Mouse (Mus musculus) cerebellum, postnatal 25 days (tissue): ENCODE data around the gene Zfp963.
A peak's percentile ranks its signal among the peaks of the same experiment; 100 is the strongest.
"Not testable (repeated sequence)": the region's sequence is repeated elsewhere in the genome, so short reads cannot be mapped to it uniquely, and the experiment has no call there.

Experiments
- DNase-seq, 2 experiments: peaks; one replicate each; pipeline ENCODE4 v3.0.0; 2021; ENCODE audit warnings: mixed read lengths in 2 of 2

Zfp963 gene

DNA sequence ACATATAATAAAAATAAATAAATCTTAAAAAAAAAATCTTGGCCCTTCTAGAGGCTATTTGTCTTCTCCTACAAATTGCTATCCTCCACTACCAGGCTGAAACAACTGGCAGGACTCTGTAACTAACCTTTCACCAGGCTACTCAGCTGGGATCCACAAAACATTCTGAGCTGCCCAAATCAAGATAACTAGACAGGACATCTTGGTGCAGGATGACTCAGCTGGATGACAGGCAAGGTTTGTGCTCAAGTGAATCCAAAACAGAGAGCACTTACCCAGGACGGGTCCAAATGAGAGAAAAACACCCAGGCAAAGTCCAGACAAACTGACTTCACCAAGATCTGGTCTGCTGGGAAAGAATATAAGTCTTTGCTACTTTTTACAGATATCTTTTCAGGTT is 14.3 kb downstream of the Zfp963 start:
- no peak for DNase-seq

GRCm38 (mm10) chr8:69717232-69717580 is 32.6 kb downstream of the Zfp963 start:
- no peak for DNase-seq

GRCm38 (mm10) chr8:69716403-69717231 is 33.2 kb downstream of the Zfp963 start:
- peak; percentile 93 to 95 for DNase-seq

DNA sequence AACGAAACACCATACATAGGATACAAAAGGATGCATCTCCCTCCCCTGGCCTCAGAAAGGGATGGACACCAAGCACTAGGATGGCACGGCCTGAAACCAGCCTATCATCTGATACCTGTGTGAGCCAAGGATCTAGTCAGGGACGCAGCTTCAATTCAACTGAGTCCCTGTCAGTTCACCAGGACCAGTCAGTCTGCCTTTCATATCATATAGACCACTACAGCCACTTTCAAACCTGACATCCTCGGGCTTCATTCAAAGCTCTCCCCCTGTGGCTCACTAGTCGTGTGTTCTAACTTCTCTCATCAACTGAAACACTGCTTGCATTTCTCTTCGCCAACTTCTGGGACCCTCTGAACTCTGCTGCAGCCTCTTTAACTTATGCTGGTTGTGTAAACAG is 34.4 kb downstream of the Zfp963 start:
- peak in 1 of 2 experiments; percentile 12 for DNase-seq

GRCm38 (mm10) chr8:69713516-69713915 is 36.3 kb downstream of the Zfp963 start:
- no peak for DNase-seq

DNA sequence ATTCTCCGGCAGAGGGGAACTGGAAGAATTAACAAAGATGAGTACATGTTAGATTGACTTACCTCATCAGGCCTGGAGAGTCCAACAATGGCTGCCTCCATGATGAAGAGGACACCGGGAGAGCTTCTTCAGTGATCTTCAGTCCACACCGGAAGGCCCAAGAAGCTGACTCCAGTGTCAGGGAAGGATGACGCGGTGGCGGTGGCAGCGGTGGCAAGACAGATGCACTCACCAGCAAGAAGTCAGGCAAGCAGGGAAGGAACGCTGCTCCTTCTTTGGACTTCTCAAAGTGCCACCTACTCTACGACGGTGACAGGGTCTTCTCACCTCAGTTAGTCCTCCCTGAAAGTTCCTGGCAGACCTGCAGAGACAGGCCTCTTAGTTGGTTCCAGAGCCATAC is 39.1 kb downstream of the Zfp963 start, which contains the start of gene Zfp869:
Gene Zfp869 (minus strand): TSS at position 101 of the 400 bp plus-strand sequence.
- DNase-seq = not testable (repeated sequence)

DNA sequence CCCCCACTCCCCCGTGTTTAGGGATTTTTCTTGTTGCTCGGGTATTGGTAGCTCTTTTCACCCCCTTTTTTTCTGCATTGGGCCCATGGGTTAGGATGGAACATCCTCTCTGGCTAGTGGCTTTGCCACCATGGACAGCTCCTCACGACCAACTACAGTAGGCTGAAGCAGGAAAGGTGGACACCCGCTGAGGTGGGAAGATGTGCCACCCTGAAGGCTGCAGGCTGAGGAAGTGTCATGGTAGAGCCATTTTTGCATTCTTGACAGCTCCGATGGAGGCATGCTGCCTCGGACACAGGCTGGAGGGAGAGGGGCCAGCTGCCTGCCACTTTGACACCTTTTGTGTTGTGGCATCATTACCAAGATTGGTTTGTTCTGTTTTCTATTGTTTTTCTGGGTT is 48.0 kb downstream of the Zfp963 start:
- DNase-seq = no peak
